Mouse (Mus musculus) hindbrain, embryonic 14.5 days (tissue): ENCODE data around the gene Rack1. TPM values are rescaled to one million over a fixed set of nuclear protein-coding genes. Genes with fewer than 3 reads are reported as not detected.
A peak's percentile ranks its signal among the peaks of the same experiment; 100 is the strongest.

Source experiments
- ATAC-seq: fragments of 200-750 bp; cut with Nextera tagmentation; 2 replicates; pipeline ENCODE4 v1.8.0; 2017; ENCODE audit warnings: moderate number of reproducible peaks, mild to moderate bottlenecking, moderate TSS enrichment, moderate library complexity; ENCODE audit not compliant: low FRiP score
- DNase-seq: peaks from one replicate; pipeline ENCODE4 v3.0.0-alpha.2; 2015; ENCODE audit warnings: low spot score
- H3K27ac ChIP-seq: fragments of 300-500 bp; sonication (generic); 2 replicates; pipeline ENCODE4 v1.5.1; 2014; ENCODE audit warnings: mild to moderate bottlenecking, moderate library complexity
- H3K27me3 ChIP-seq: fragments of 300-500 bp; sonication (generic); 2 replicates; pipeline ENCODE4 v1.6.1; 2014; ENCODE audit warnings: mild to moderate bottlenecking, low read length, mixed read lengths; ENCODE audit not compliant: control insufficient read depth, insufficient read depth
- H3K36me3 ChIP-seq: fragments of 300-500 bp; sonication (generic); replicated peaks from 2 replicates; pipeline ENCODE4 v1.6.1; 2014; ENCODE audit not compliant: control insufficient read depth, insufficient read depth
- H3K4me1 ChIP-seq: fragments of 300-500 bp; sonication (generic); replicated peaks from 2 replicates; pipeline ENCODE4 v1.6.1; 2014; ENCODE audit warnings: antibody characterized with exemption, low read length, mixed read lengths; ENCODE audit not compliant: control insufficient read depth, insufficient read depth
- H3K4me2 ChIP-seq: fragments of 300-500 bp; sonication (generic); replicated peaks from 2 replicates; pipeline ENCODE4 v1.6.1; 2014; ENCODE audit warnings: mild to moderate bottlenecking, moderate library complexity
- H3K4me3 ChIP-seq: fragments of 300-500 bp; sonication (generic); replicated peaks from 2 replicates; pipeline ENCODE4 v1.5.1; 2014; ENCODE audit warnings: mild to moderate bottlenecking, low read length
- H3K9ac ChIP-seq: fragments of 300-500 bp; sonication (generic); 2 replicates; pipeline ENCODE4 v1.6.1; 2014
- H3K9me3 ChIP-seq: fragments of 300-500 bp; sonication (generic); 2 replicates; pipeline ENCODE4 v1.6.1; 2016; ENCODE audit warnings: low read length; ENCODE audit not compliant: control insufficient read depth
- WGBS: fragments of 180-500 bp; shearing (Covaris S2); extraction: QIAGEN DNeasy Blood & Tissue Kit; methylation state at CpG from one replicate; pipeline ENCODE4 v1.1.7; 2014; 5-methylcytosine and 5-hydroxymethylcytosine counted together
- polyA plus RNA-seq: library from polyadenylated mRNA; unstranded; fragments of >200 nt; fragmentation: Nextera tagmentation; extraction: Ambion mirVana; gene quantifications from 2 replicates; pipeline ENCODE4 v1.2.1, GENCODE M21; 2014

Rack1 gene
- polyA plus RNA-seq, 1 experiment from 2014 or later, result 454 TPM

DNA sequence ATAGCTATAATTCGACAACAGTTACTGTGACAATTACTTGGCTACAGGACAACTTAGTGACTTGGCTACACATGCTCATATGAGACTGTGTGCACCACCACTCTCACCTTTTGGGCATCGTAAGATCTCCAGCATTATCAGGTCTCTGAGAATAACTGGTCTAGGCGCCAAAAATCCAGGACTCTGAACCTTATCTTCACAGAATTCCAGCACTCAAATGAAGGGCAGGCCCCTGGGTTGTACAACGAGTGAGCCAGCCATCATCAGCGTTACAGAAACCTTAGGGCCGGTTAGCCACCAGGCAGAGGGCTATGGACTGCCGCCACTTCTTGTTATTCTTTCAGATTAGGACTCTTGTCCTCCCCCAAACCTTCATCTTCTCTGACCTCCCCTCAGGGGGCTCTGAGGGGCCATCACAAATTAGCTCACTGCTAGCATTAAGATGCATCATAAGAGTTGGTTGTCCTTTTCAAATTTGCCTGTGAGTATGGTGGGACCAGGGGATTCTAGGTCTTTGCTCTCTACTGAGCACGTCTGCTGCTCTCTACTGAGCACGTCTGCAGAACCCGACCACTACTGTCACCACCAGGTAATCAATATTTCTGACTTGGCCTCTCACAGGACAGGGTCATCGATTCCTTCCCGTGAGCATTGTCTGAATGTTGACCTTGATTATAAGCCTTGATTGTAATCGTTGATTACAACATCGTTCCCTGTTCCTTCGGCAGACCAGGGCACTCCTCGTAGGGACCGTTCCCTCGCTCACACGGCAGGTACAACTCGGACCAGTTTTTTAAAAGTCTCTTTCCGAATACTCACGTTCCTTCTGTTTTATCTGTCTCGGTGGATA lies 52.7 kb downstream of the Rack1 start:
- no peaks in the 10 kb centered on the region for H3K36me3 ChIP-seq
- peak overlapping the region; percentile 72 for H3K4me2 ChIP-seq
- DNase-seq, result no peak
- peak overlapping the region; percentile 58 for H3K9ac ChIP-seq
- H3K4me3 ChIP-seq, result peak overlapping the region; percentile 44
- 0 out of 2 replicates have a peak, but pooled peaks cover 3% of the 10 kb centered on the region for H3K27me3 ChIP-seq
- peaks cover 19% of the 10 kb centered on the region for H3K4me1 ChIP-seq
- peak; percentile 26 for ATAC-seq
- 8% methylated on average over 23 of the region's 23 CpGs for WGBS
- no peaks in the 10 kb centered on the region for H3K9me3 ChIP-seq
- peak overlapping the region; percentile 68 for H3K27ac ChIP-seq

- peaks cover 24% of the 10 kb centered on the region for H3K4me1 ChIP-seq
- H3K9ac ChIP-seq, result peak overlapping the region; percentile 58
- peak overlapping the region; percentile 44 for H3K4me3 ChIP-seq
- ATAC-seq (peak; percentile 80), DNase-seq (peak; percentile 97)
- no peaks in the 10 kb centered on the region for H3K9me3 ChIP-seq
- WGBS, result under 1% methylated on average over 31 of the region's 31 CpGs
- H3K27me3 ChIP-seq, result 0 out of 2 replicates have a peak, but pooled peaks cover 2% of the 10 kb centered on the region
- H3K36me3 ChIP-seq, result no peaks in the 10 kb centered on the region
- peak overlapping the region; percentile 72 for H3K4me2 ChIP-seq
- H3K27ac ChIP-seq, result no peak overlapping the region; the same call in 1 of the 2 replicates
Measured at GRCm38 (mm10) chr11:48853474-48854180, 53.5 kb downstream of the Rack1 start.

Other genes starting within 250 kb of the Rack1 start
- 4.6 and 5.6 TPM in 2 replicates for gene Trim41, start 17.0 kb downstream of the Rack1 start, polyA plus RNA-seq
- gene Trim7, start 25.8 kb downstream of the Rack1 start, polyA plus RNA-seq, result 1.7 and 2.5 TPM in 2 replicates
- gene Gm12184, start 26.3 kb downstream of the Rack1 start, polyA plus RNA-seq, result 1.6 and 2.4 TPM in 2 replicates
- gene Irgm1, start 71.4 kb downstream of the Rack1 start, polyA plus RNA-seq, result 4.0 and 4.2 TPM in 2 replicates
- 0.16 and 0.74 TPM in 2 replicates for gene Gm5431, start 101.9 kb downstream of the Rack1 start, polyA plus RNA-seq
- 2.0 and 2.1 TPM in 2 replicates for gene Psme2b, start 145.9 kb downstream of the Rack1 start, polyA plus RNA-seq
- not detected in 2 replicates for gene Olfr56, start 178.6 kb downstream of the Rack1 start, polyA plus RNA-seq
- 0.39 and 0.51 TPM in 2 replicates for gene 9930111J21Rik1, start 179.1 kb downstream of the Rack1 start, polyA plus RNA-seq
- 0.08 TPM in 1 of 2 replicates, not detected in the other for gene Gm12185, start 191.9 kb downstream of the Rack1 start, polyA plus RNA-seq
- gene Tgtp1, start 193.8 kb downstream of the Rack1 start, polyA plus RNA-seq, result not detected in 2 replicates